ENCODE assay signal across 13 mouse cellular contexts in genomic region chr12:71481371-71481770, GRCm38 (mm10).
DNase-seq lines count a peak whose midpoint lies in the region; ATAC-seq and TF ChIP-seq lines count a peak whose summit lies in the region.
"Had no signal": no experiment of that assay in that cellular context is flagged by ENCODE, and none has a peak within 500 bp of the region (broad histone marks: within the 10 kb centered on the region; RNA-seq: fewer than 3 reads in every experiment).

No protein-coding gene starts in this region.

- no peak for DNase-seq in intestine, embryonic 14.5 days (ENCODE audit: low spot score)
- DNase-seq in midbrain, embryonic 11.5 days (ENCODE audit: low spot score, missing footprints), result peak; percentile 81
- no peak for DNase-seq in midbrain, embryonic 14.5 days
- peak; percentile 42 for DNase-seq in retina, embryonic 14.5 days (ENCODE audit: low spot score)
- no peak for DNase-seq in urinary bladder, adult 18-20 months (ENCODE audit: low spot score in 2 of 2)
- DNase-seq: adrenal gland, postnatal 10 days; cerebellum, adult 8-10 months; right cerebral cortex, adult 18-20 months had no signal

- no peaks in the 10 kb centered on the region for H3K27me3 ChIP-seq in intestine, embryonic 14.5 days (replicated peaks; ENCODE audit: control insufficient read depth, insufficient read depth, low read length)
- H3K27me3 ChIP-seq in intestine, postnatal 0 days (replicated peaks; ENCODE audit: control insufficient read depth, insufficient read depth, low read length), result no peaks in the 10 kb centered on the region
- H3K27me3 ChIP-seq in midbrain, embryonic 11.5 days (ENCODE audit: control insufficient read depth, insufficient read depth, low read length), result peaks cover 3% of the 10 kb centered on the region; the same call in 1 of the 2 replicates
- no peaks in the 10 kb centered on the region for H3K27me3 ChIP-seq in midbrain, embryonic 14.5 days (ENCODE audit: control insufficient read depth, insufficient read depth, low read length)
- H3K27me3 ChIP-seq in forebrain, embryonic 16.5 days (replicated peaks; ENCODE audit: control insufficient read depth, insufficient read depth, low read length), result no peaks in the 10 kb centered on the region
- H3K27me3 ChIP-seq: liver, embryonic 12.5 days had no signal

- H3K27ac ChIP-seq in intestine, embryonic 14.5 days (ENCODE audit: low read depth), result peak overlapping the region; percentile 78
- no peak overlapping the region for H3K27ac ChIP-seq in intestine, postnatal 0 days (ENCODE audit: low read depth, low read length)
- no peak overlapping the region for H3K27ac ChIP-seq in midbrain, embryonic 11.5 days (ENCODE audit: low read depth, low read length)
- no peak overlapping the region for H3K27ac ChIP-seq in midbrain, embryonic 14.5 days (replicated peaks; ENCODE audit: low read depth, low read length)
- H3K27ac ChIP-seq in forebrain, embryonic 16.5 days (ENCODE audit: low read length), result peak overlapping the region; percentile 29; the same call in 1 of the 2 replicates
- H3K27ac ChIP-seq: liver, embryonic 12.5 days had no signal

- TF ChIP-seq CTCF in intestine, postnatal 0 days (IDR thresholded peaks at IDR 0.05; ENCODE audit: low read depth), result no peak

- peaks cover 23% of the 10 kb centered on the region for H3K4me1 ChIP-seq in intestine, embryonic 14.5 days (replicated peaks; ENCODE audit: control insufficient read depth, insufficient read depth, low read length)
- no peaks in the 10 kb centered on the region for H3K4me1 ChIP-seq in intestine, postnatal 0 days (replicated peaks; ENCODE audit: control insufficient read depth, insufficient read depth, low read length)
- H3K4me1 ChIP-seq in midbrain, embryonic 11.5 days (ENCODE audit: control insufficient read depth, insufficient read depth, low read length), result peaks cover 3% of the 10 kb centered on the region
- peaks cover 15% of the 10 kb centered on the region for H3K4me1 ChIP-seq in midbrain, embryonic 14.5 days (ENCODE audit: control insufficient read depth, insufficient read depth, low read length)
- H3K4me1 ChIP-seq in forebrain, embryonic 16.5 days (replicated peaks; ENCODE audit: control insufficient read depth, insufficient read depth, low read length), result peaks cover 14% of the 10 kb centered on the region

- H3K4me2 ChIP-seq in intestine, embryonic 14.5 days (ENCODE audit: low read length), result no peak overlapping the region
- H3K4me2 ChIP-seq in intestine, postnatal 0 days (replicated peaks; ENCODE audit: low read depth), result no peak overlapping the region
- no peak overlapping the region for H3K4me2 ChIP-seq in midbrain, embryonic 11.5 days
- H3K4me2 ChIP-seq in midbrain, embryonic 14.5 days (ENCODE audit: low read length), result no peak overlapping the region
- no peak overlapping the region for H3K4me2 ChIP-seq in forebrain, embryonic 16.5 days (ENCODE audit: low read length)
- H3K4me2 ChIP-seq: heart, embryonic 13.5 days; liver, embryonic 12.5 days had no signal

- ATAC-seq in intestine, embryonic 14.5 days (replicated peaks; ENCODE audit: low FRiP score, low TSS enrichment, low read depth), result 0 out of 2 replicates have a peak, but pooled peaks have one; percentile 5
- no peak for ATAC-seq in intestine, postnatal 0 days
- ATAC-seq in midbrain, embryonic 11.5 days (ENCODE audit: low FRiP score), result no peak
- no peak for ATAC-seq in midbrain, embryonic 14.5 days (ENCODE audit: low FRiP score, low TSS enrichment)
- peak; percentile 45 for ATAC-seq in forebrain, embryonic 16.5 days
- no peak for ATAC-seq in activated CD4-positive, CD25-positive, alpha-beta regulatory T cell, adult 4 months
- ATAC-seq: liver, embryonic 12.5 days had no signal

- H3K4me3 ChIP-seq in intestine, embryonic 14.5 days (ENCODE audit: low read depth, low read length), result no peak overlapping the region
- no peak overlapping the region for H3K4me3 ChIP-seq in intestine, postnatal 0 days (ENCODE audit: low read depth, low read length)
- H3K4me3 ChIP-seq in midbrain, embryonic 11.5 days (ENCODE audit: low read depth, low read length), result no peak overlapping the region
- no peak overlapping the region for H3K4me3 ChIP-seq in midbrain, embryonic 14.5 days (replicated peaks; ENCODE audit: low read depth, low read length)
- no peak overlapping the region for H3K4me3 ChIP-seq in forebrain, embryonic 16.5 days (replicated peaks; ENCODE audit: low read length)
- H3K4me3 ChIP-seq: heart, embryonic 13.5 days; liver, embryonic 12.5 days had no signal

- 27% methylated on average over 6 of the region's 6 CpGs for WGBS in intestine, embryonic 14.5 days
- WGBS in intestine, postnatal 0 days, result 42% methylated on average over 6 of the region's 6 CpGs
- 63% methylated on average over 6 of the region's 6 CpGs for WGBS in midbrain, embryonic 11.5 days
- 47% methylated on average over 6 of the region's 6 CpGs for WGBS in midbrain, embryonic 14.5 days
- WGBS in forebrain, embryonic 16.5 days, result 44% methylated on average over 6 of the region's 6 CpGs

- H3K36me3 ChIP-seq in intestine, embryonic 14.5 days (ENCODE audit: control insufficient read depth, insufficient read depth, low read length), result no peaks in the 10 kb centered on the region
- no peaks in the 10 kb centered on the region for H3K36me3 ChIP-seq in intestine, postnatal 0 days (ENCODE audit: control insufficient read depth, insufficient read depth)
- no peaks in the 10 kb centered on the region for H3K36me3 ChIP-seq in midbrain, embryonic 11.5 days (ENCODE audit: control insufficient read depth, insufficient read depth, low read length)
- no peaks in the 10 kb centered on the region for H3K36me3 ChIP-seq in midbrain, embryonic 14.5 days (ENCODE audit: control insufficient read depth, insufficient read depth, low read length)
- no peaks in the 10 kb centered on the region for H3K36me3 ChIP-seq in forebrain, embryonic 16.5 days (ENCODE audit: control insufficient read depth, insufficient read depth)
- H3K36me3 ChIP-seq: heart, embryonic 13.5 days; liver, embryonic 12.5 days had no signal

- H3K9me3 ChIP-seq in intestine, embryonic 14.5 days (ENCODE audit: control insufficient read depth, low read length), result no peaks in the 10 kb centered on the region
- H3K9me3 ChIP-seq in intestine, postnatal 0 days (ENCODE audit: control insufficient read depth), result no peaks in the 10 kb centered on the region
- no peaks in the 10 kb centered on the region for H3K9me3 ChIP-seq in midbrain, embryonic 11.5 days (ENCODE audit: control insufficient read depth, low read length)
- no peaks in the 10 kb centered on the region for H3K9me3 ChIP-seq in midbrain, embryonic 14.5 days (ENCODE audit: control insufficient read depth, low read length)
- no peaks in the 10 kb centered on the region for H3K9me3 ChIP-seq in forebrain, embryonic 16.5 days (ENCODE audit: control insufficient read depth, low read length)
- H3K9me3 ChIP-seq: heart, embryonic 13.5 days; liver, embryonic 12.5 days had no signal

- no peak overlapping the region for H3K9ac ChIP-seq in intestine, embryonic 14.5 days (ENCODE audit: low read length)
- no peak overlapping the region for H3K9ac ChIP-seq in intestine, postnatal 0 days (ENCODE audit: low read depth, low read length)
- H3K9ac ChIP-seq in midbrain, embryonic 11.5 days (ENCODE audit: low read length), result no peak overlapping the region
- H3K9ac ChIP-seq in midbrain, embryonic 14.5 days (replicated peaks; ENCODE audit: low read length), result no peak overlapping the region
- H3K9ac ChIP-seq in forebrain, embryonic 16.5 days (replicated peaks; ENCODE audit: low read depth, low read length), result no peak overlapping the region
- H3K9ac ChIP-seq: heart, embryonic 13.5 days; liver, embryonic 12.5 days had no signal

Comparison
In these comparisons a context has a peak if more than half of its experiments do, and no peak if none do; other contexts are left out.
1. ATAC-seq: peak in intestine, embryonic 14.5 days (single experiment) and forebrain, embryonic 16.5 days (single experiment); none in intestine, postnatal 0 days (single experiment), midbrain, embryonic 11.5 days (single experiment), midbrain, embryonic 14.5 days (single experiment) and activated CD4-positive, CD25-positive, alpha-beta regulatory T cell, adult 4 months (single experiment).
2. DNase-seq: peak in midbrain, embryonic 11.5 days (single experiment) and retina, embryonic 14.5 days (single experiment); none in intestine, embryonic 14.5 days (single experiment), midbrain, embryonic 14.5 days (single experiment) and urinary bladder, adult 18-20 months (0 of 2).
3. H3K27ac ChIP-seq: peak in intestine, embryonic 14.5 days (single experiment) and forebrain, embryonic 16.5 days (single experiment); none in intestine, postnatal 0 days (single experiment), midbrain, embryonic 11.5 days (single experiment) and midbrain, embryonic 14.5 days (single experiment).